Mouse (Mus musculus) neural tube, embryonic 11.5 days (tissue): ENCODE data around the gene Ldb3. TPM values are rescaled to one million over a fixed set of nuclear protein-coding genes. Genes with fewer than 3 reads are reported as not detected.

Source experiments
- ATAC-seq: fragments of 200-750 bp; cut with Nextera tagmentation; 2 replicates; pipeline ENCODE4 v1.8.0; 2017; ENCODE audit warnings: moderate number of reproducible peaks, mild to moderate bottlenecking, moderate TSS enrichment, moderate library complexity; ENCODE audit not compliant: insufficient read depth, low FRiP score, low TSS enrichment
- DNase-seq: peaks from one replicate; pipeline ENCODE4 v3.0.0-alpha.2; 2015; ENCODE audit warnings: low spot score
- H3K27ac ChIP-seq: fragments of 300-500 bp; sonication (generic); 2 replicates; pipeline ENCODE4 v1.5.1; 2014; ENCODE audit warnings: low read depth, mild to moderate bottlenecking, low read length
- H3K27me3 ChIP-seq: fragments of 300-500 bp; sonication (generic); 2 replicates; pipeline ENCODE4 v1.6.1; 2014; ENCODE audit warnings: mild to moderate bottlenecking, low read length, mixed read lengths; ENCODE audit not compliant: control insufficient read depth, insufficient read depth
- H3K36me3 ChIP-seq: fragments of 300-500 bp; sonication (generic); 2 replicates; pipeline ENCODE4 v1.6.1; 2014; ENCODE audit warnings: mild to moderate bottlenecking, low read length, moderate library complexity, mixed read lengths; ENCODE audit not compliant: control insufficient read depth, insufficient read depth
- H3K4me1 ChIP-seq: fragments of 300-500 bp; sonication (generic); 2 replicates; pipeline ENCODE4 v1.6.1; 2014; ENCODE audit warnings: low read length, mixed read lengths; ENCODE audit not compliant: control insufficient read depth, insufficient read depth
- H3K4me2 ChIP-seq: fragments of 300-500 bp; sonication (generic); 2 replicates; pipeline ENCODE4 v1.6.1; 2014; ENCODE audit warnings: low read depth, mild to moderate bottlenecking, moderate library complexity
- H3K4me3 ChIP-seq: fragments of 300-500 bp; sonication (generic); 2 replicates; pipeline ENCODE4 v1.5.1; 2014; ENCODE audit warnings: low read depth, low read length
- H3K9ac ChIP-seq: fragments of 300-500 bp; sonication (generic); 2 replicates; pipeline ENCODE4 v1.6.1; 2014; ENCODE audit warnings: mild to moderate bottlenecking, low read length
- H3K9me3 ChIP-seq: fragments of 300-500 bp; sonication (generic); 2 replicates; pipeline ENCODE4 v1.6.1; 2016; ENCODE audit warnings: low read length; ENCODE audit not compliant: control insufficient read depth
- WGBS: fragments of 180-500 bp; shearing (Covaris S2); extraction: QIAGEN DNeasy Blood & Tissue Kit; methylation state at CpG from one replicate; pipeline ENCODE4 v1.1.7; 2014; 5-methylcytosine and 5-hydroxymethylcytosine counted together
- polyA plus RNA-seq: library from polyadenylated mRNA; unstranded; fragments of >200 nt; fragmentation: Nextera tagmentation; extraction: Ambion mirVana; gene quantifications from 2 replicates; pipeline ENCODE4 v1.2.1, GENCODE M21; 2014

The Ldb3 gene
- polyA plus RNA-seq, 1 experiment from 2014 or later: 2.4 TPM

- WGBS: 91% methylated on average over 9 of the region's 9 CpGs
- no peaks in the 10 kb centered on the region; the same call in 1 of the 2 replicates for H3K36me3 ChIP-seq
- H3K4me1 ChIP-seq: no peaks in the 10 kb centered on the region
- H3K27me3 ChIP-seq: no peaks in the 10 kb centered on the region
- no peak overlapping the region for H3K27ac ChIP-seq
- no peak overlapping the region for H3K9ac ChIP-seq
- ATAC-seq (no peak), DNase-seq (no peak)
- no peaks in the 10 kb centered on the region for H3K9me3 ChIP-seq
- H3K4me2 ChIP-seq: no peak overlapping the region
- H3K4me3 ChIP-seq: no peak overlapping the region
Observed at GRCm38 (mm10) chr14:34585358-34586105, 3.0 kb downstream of the Ldb3 start.

DNA sequence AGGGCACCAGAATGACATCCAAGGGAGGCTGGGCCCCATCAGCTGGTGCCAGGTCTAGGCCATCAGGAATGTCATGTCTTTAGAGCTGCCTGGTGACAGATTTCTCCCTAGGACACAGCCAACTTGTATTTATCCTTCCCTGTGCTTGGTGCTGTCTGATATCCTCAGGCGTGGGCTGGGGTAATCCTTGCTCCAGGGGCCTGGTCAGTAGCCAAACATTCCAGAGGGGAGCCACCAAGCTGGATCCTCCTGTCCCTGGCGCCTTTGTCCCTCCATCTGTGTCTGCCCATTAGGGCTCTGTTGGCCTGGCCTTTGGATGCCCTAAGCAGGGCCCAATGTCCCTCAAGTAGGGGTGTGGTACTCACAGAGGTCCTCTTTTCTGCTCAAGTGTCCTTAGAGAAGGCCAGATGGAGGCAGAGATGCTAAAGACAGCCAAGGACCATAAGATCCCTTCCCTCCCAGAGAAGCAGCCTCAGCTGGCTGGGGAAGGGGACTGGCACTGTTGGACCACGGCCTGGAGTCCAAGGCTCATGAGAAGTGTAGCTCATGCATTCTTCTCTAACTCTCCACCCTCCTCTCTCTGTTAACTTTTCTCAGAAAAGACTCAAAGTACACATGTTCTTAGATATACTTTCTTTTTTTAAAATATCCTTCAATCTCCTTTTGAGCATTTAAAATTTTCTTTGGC lies 5.6 kb downstream of the Ldb3 start:
- Histone ChIP-seq H3K4me2 (no peak overlapping the region), H3K4me3 (no peak overlapping the region), H3K9ac (no peak overlapping the region), H3K36me3 (no peaks in the 10 kb centered on the region; the same call in 1 of the 2 replicates), H3K27me3 (no peaks in the 10 kb centered on the region), H3K4me1 (no peaks in the 10 kb centered on the region), H3K27ac (no peak overlapping the region), H3K9me3 (no peaks in the 10 kb centered on the region)
- 66% methylated on average over 3 of the region's 3 CpGs for WGBS
- DNase-seq: no peak
- no peak for ATAC-seq

GRCm38 (mm10) chr14:34576858-34577257 lies 11.6 kb downstream of the Ldb3 start:
- DNase-seq (no peak), ATAC-seq (no peak)
- Histone ChIP-seq H3K9me3 (no peaks in the 10 kb centered on the region), H3K4me2 (no peak overlapping the region), H3K27me3 (no peaks in the 10 kb centered on the region), H3K4me3 (no peak overlapping the region), H3K9ac (no peak overlapping the region), H3K36me3 (no peaks in the 10 kb centered on the region), H3K27ac (no peak overlapping the region), H3K4me1 (no peaks in the 10 kb centered on the region)
- 82% methylated on average over 4 of the region's 4 CpGs for WGBS

DNA sequence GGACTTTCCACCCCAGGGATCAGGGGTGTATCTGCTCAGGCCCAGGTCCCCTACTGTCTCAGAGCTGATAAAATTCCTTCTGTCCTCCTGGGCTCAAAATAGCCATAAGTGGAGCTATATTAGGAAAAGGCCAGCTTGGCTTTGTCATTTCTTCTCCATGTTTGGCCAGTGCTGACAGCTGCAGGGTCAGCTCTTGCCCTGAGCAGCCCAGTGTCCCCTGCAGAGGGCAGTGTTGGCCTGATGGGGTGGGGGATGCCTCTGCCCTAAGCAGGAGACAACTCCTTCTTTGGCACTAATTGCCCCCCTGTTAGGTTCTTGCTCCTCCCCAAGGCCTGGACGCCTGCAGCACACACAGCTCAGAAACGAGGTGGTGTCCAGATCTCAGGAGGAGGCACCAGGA lies 14.4 kb downstream of the Ldb3 start:
- 57% methylated on average over 2 of the region's 2 CpGs for WGBS
- no peak overlapping the region for H3K4me2 ChIP-seq
- no peaks in the 10 kb centered on the region for H3K4me1 ChIP-seq
- ATAC-seq: no peak
- H3K27ac ChIP-seq: no peak overlapping the region
- H3K9ac ChIP-seq: no peak overlapping the region
- H3K27me3 ChIP-seq: no peaks in the 10 kb centered on the region
- H3K36me3 ChIP-seq: no peaks in the 10 kb centered on the region
- DNase-seq: no peak
- no peak overlapping the region for H3K4me3 ChIP-seq
- no peaks in the 10 kb centered on the region for H3K9me3 ChIP-seq

GRCm38 (mm10) chr14:34573348-34573913 lies 15.1 kb downstream of the Ldb3 start:
- no peak overlapping the region for H3K27ac ChIP-seq
- ATAC-seq (no peak), DNase-seq (no peak)
- no peak overlapping the region for H3K4me3 ChIP-seq
- no peak overlapping the region for H3K4me2 ChIP-seq
- no peaks in the 10 kb centered on the region for H3K27me3 ChIP-seq
- no peaks in the 10 kb centered on the region for H3K4me1 ChIP-seq
- WGBS: 65% methylated on average over 9 of the region's 9 CpGs
- H3K36me3 ChIP-seq: no peaks in the 10 kb centered on the region
- H3K9ac ChIP-seq: no peak overlapping the region
- no peaks in the 10 kb centered on the region for H3K9me3 ChIP-seq

DNA sequence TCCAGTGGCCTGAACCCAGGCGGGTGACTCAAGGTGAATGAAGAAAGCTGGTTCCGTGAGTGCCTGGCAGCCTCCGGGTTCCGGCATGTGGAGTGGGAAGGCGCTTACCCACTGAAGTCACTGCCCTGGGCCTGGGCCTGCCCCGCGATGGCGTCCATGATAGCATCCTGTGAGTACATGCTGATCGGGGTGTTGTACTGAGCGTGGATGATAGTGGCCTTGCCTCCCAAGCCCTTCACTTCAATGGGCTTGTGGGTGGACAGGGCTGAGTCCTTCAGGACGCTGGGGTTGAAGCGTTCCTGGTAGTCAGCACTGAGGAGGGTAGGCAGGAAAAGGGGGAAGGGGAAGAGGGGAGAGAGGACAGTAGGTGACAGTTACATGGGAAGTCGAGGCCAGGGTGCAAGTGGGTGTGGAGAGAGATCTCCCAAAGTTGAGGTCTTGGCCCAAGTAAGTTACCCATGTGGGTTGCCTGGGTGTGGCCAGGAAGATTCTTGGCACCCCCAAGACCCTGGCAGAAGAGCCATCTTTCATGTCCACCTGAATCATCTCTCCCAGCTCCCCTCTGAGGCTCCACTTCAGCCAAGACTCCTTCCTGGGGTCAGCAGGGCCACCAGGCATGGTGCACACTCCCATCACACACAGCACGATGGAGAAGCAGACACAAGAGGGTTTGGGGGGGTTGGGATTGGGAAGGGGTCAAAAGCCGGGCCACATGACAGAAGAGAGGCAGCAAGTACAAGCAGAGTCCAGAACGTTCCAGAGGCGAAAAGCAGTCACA lies 16.7 kb downstream of the Ldb3 start:
- Histone ChIP-seq H3K36me3 (no peaks in the 10 kb centered on the region), H3K4me3 (no peak overlapping the region), H3K4me2 (no peak overlapping the region), H3K27me3 (no peaks in the 10 kb centered on the region), H3K9me3 (no peaks in the 10 kb centered on the region), H3K4me1 (no peaks in the 10 kb centered on the region), H3K27ac (no peak overlapping the region), H3K9ac (no peak overlapping the region)
- 91% methylated on average over 17 of the region's 17 CpGs for WGBS
- no peak for DNase-seq
- ATAC-seq: no peak

DNA sequence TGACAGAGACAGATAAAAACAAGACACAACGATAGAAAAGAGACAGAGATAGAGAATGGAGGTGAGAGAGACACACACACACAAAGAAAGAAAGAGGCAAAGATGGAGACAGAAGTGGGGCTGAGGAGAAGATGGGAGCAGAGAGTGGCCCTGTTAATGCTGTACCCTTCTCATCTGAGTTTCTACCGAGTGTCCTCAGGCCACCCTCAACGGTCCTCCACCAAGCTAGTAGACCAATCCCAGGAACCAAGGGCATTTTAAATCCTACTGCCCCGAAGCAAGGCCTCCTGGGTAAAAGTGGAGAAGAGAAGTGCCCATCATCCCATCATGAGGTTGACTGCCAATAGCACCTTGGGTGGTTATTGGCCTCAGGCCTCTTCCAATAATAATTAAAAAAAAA lies 17.6 kb downstream of the Ldb3 start:
- DNase-seq (no peak), ATAC-seq (no peak)
- Histone ChIP-seq H3K4me2 (no peak overlapping the region), H3K9ac (no peak overlapping the region), H3K4me3 (no peak overlapping the region), H3K27me3 (no peaks in the 10 kb centered on the region), H3K36me3 (no peaks in the 10 kb centered on the region), H3K27ac (no peak overlapping the region), H3K9me3 (no peaks in the 10 kb centered on the region), H3K4me1 (no peaks in the 10 kb centered on the region)
- WGBS: 91% methylated on average over 4 of the region's 4 CpGs

DNA sequence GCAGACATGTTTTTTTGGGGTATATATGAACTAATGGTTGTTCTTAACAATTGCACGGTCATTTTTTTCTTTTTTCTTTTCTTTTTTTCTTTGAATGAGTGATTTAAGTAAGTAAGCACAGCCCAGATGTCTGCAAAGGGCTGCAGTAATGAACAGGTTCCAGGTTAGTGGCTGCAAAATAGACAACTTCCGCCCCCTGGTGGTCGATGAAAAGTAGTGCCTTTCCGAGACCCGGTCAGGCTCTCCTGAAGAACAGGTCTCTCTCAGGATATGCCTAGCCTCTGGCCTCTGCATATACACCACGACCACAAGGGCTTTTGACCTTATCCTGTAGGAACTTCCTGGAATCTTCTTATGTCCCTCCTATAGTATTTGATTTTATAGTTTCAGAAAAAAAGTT lies 18.2 kb downstream of the Ldb3 start:
- ATAC-seq (peak; percentile 84), DNase-seq (peak; percentile 79)
- peak overlapping the region; percentile 33; the same call in 1 of the 2 replicates for H3K4me2 ChIP-seq
- no peaks in the 10 kb centered on the region for H3K9me3 ChIP-seq
- H3K9ac ChIP-seq: no peak overlapping the region
- no peak overlapping the region for H3K4me3 ChIP-seq
- H3K4me1 ChIP-seq: no peaks in the 10 kb centered on the region
- H3K27ac ChIP-seq: no peak overlapping the region
- WGBS: 2% methylated on average over 6 of the region's 6 CpGs
- no peaks in the 10 kb centered on the region for H3K27me3 ChIP-seq
- no peaks in the 10 kb centered on the region for H3K36me3 ChIP-seq
